Mouse (Mus musculus) MN1 (cell line): ENCODE results near the gene Cd80.
"Not testable (repeated sequence)": the region's sequence is repeated elsewhere in the genome, so short reads cannot be mapped to it uniquely, and the experiment has no call there.

Source experiments
- DNase-seq: peaks from one replicate; pipeline ENCODE4 v3.0.0-alpha.2; 2016; ENCODE audit warnings: low spot score

Gene Cd80

DNA sequence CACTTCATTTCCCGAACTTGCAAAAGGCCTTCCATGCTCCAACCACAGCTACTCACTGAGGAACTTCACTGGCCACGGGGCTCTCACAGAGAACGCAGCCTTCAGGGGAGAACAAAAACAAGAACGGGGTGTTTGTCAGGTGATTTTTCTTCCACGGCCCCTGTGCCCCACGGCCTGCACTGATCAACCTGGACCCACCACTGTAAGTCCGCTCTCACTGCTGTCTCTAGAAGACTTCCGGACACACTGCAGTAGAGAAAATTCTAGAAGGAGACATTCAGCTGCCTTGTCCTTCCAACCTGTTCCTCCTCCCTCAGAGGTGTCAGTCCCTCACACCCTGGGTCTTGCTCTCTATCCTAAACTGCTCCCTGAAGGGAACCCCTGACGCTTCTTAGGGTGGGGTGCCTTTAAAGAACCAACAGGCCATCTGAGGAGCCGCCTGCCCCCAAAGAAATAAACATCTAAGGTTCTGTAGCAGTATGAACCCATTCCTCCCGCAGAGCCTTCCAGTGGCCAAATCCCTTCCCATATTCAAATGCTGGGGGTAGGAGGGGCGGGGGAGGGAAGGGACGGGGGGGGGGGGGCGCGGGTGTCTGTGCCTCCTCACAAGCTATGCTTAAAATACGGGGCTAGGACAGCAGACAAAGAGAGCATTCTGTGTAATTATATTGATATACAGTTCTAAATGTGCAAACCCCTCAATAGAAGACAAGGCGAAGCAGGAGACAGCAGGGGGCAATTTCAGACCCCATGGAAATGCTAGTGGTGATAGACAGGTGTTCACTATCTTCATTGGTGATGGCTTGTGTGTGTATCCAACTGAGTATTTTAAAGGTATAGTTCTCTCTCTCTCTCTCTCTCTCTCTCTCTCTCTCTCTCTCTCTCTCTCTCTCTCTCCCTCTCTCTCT is at the start of gene Cd80:
Gene Cd80, plus strand, starts transcription at position 51 of the 908 bp plus-strand sequence.
- DNase-seq = no peak

DNA sequence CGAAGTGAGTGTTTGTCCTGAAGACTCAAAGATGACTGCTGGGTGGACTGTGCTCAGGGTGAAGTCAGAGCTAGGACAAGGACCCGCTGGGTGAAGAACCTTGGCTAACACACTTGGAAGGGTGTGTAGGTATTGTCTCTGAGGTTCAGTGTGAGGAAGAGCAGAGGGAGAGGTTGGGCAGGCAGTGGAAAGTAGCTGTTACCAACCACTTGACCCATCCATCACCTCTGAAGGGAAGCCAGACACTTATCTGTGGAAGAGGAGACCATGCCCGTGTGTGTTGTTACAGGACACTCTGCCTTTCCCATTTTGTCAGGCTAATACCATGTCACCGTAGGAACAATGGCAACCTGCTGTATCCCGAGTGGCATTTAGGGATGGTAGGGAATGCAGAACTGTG is 49.1 kb upstream of the Cd80 start:
- DNase-seq = no peak

DNA sequence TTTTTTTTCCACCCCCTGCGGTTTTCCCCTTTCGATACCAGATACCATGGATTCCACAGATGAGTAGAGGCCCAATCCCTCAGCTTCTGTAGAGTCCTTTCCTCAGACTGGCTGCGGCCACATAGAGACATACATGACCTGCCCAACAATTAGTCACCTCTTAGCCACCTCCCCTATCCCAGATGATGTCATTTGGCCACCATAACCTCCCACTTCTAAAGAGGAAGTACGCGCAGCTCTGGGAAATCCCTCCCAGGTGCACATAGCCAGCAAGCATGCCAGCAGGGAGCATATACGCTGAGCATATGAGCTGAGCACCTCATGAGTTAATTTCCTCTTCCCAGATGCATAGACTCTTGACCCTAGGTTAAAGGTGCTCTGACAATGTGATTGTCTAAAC is 48.7 kb upstream of the Cd80 start:
- DNase-seq = no peak

DNA sequence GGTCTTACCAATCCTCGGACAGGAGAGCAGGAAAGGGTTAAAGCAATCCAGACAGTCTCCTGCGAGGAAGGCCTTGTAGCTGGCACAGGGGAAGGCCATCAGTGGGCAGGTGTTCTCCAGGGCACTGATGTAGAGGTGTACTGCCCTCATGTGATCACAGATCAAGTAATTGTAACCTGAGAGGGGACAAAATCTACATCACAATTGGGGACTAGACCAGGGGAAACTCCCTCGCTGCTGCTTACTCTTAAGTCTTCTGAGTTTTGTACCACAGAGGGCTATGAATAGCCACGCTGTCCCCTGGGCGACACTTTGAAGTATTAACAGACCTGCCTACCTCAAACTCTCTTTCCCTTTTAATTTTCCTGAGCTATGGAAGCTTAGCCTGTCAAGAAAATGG is 47.8 kb upstream of the Cd80 start:
- no peak for DNase-seq

- no peak for DNase-seq
These were observed 46.9 kb upstream of the Cd80 start for GRCm38 (mm10) chr16:38408416-38408815.

DNA sequence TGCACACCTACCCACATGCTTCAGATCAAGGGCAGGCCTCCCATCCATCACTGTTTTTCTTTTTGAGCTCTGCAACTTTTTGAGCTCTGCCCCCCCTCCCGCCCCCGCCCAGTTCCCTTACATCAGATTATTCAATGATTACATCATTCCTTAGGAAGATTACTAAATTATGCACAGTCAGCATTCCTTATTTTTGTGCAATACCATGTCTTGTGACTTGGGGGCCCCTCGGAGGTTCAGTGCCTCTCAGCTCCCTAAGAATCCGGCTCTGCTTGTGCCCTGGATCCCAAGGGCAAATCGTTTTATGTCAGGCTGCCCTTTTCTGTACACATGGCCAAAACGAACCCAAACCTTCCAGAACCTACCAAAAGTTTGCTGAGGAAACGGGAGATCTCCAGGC is 40.4 kb upstream of the Cd80 start:
- no peak for DNase-seq

GRCm38 (mm10) chr16:38425374-38425773 is 30.0 kb upstream of the Cd80 start:
- no peak for DNase-seq

GRCm38 (mm10) chr16:38425799-38426198 is 29.6 kb upstream of the Cd80 start:
- no peak for DNase-seq

DNA sequence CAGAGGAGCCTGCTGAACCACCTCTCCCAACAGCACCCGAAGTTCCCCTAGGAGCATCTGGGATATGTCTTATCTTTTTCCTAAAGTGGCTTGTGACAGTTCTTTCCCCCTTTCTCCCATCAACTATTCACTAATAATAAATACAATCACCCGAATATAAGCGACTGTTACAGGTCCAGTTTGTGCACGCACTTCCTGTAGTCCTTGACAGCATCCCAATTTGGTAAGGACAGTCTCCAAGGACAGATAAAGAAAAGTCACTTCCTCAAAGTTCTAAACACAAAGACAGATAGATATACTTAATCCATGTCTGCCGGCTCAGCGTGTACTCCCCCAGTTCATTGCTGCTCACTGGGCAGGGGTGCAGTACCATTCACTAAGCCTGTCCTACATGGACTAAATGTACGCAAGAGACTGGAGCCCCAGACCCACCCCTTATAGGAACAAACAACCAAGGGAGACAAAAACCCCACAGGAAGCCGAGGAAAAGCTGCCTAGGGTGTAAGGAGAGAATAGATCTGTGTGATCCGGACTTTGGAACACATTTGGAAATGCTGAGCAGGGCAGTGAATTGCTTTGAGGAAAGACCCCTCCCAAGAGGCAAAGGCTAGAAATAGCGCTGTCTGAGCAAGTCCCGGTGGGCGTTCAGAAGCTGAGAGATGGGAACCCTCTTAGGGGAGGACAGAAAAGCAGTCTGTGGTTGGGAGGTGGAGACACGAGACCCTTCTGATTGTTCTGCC is 23.7 kb upstream of the Cd80 start:
- no peak for DNase-seq

DNA sequence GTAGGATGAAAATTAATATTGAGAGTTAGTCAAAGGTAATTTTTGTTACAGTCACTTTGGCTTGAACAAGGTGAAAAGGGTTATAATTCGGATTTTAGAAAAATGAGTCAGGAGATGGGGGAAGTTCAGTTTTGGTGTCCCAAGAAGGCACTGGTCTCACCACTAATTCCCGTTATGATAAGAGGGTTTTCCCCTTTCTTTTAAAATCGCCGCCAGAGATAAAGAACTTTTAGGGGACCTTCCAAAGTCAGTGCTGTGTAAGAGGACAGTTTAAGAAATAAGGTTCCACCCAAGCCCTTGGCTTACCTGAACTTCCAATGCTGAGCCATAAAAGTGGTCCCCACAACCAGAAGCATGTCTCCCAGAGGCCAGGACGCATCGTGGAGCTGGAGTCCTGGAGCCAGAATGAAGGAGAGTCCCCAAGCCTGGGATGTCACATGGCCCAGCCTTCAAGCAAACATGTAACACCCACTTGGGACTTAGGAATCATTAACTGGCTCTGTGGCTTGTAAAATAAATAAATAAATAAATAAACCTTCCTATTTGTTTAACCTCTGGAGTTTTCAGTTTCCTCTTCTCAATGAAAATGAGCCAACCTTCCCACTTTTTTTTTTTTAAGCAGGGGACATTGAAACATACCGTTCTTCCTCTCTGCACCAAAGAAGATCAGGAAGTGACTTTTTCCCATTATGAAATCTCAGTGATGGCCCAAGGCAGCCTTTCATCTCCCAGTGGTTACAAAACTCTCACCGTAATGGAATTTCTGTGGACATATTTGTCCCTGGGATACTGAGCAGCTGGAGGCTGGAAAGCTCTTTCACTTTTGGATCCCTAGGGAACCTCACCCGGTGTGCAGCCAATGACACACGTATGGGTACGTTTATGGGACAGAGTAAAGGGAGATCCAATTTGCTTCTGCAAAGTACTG is 22.6 kb upstream of the Cd80 start, which contains the start of gene Pla1a:
Gene Pla1a, minus strand, starts transcription at position 648 of the 928 bp plus-strand sequence.
- DNase-seq = no peak

- DNase-seq = no peak
These were observed 21.8 kb upstream of the Cd80 start for GRCm38 (mm10) chr16:38433514-38433913.

GRCm38 (mm10) chr16:38434295-38434795 is 21.0 kb upstream of the Cd80 start:
- DNase-seq = no peak

DNA sequence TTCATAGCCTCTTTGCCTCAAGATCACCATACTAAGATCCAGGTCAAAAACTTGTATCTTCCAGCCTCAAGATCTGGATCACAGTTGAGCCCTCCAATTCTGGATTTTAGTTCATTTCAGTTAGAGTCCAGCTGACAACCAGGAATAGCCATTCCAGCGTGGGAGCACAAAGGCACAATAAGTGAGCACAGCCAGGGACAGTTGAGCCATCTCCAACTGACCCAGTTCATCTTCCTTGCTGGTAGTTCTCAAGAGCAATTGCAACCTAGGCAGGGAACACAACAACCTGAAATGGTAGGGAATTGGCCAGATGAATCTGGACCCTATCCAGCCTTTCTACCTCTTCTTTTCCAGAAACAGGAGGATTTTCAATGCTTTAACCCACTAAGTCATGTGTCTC is 16.2 kb upstream of the Cd80 start:
- no peak for DNase-seq

GRCm38 (mm10) chr16:38440403-38440802 is 15.0 kb upstream of the Cd80 start:
- no peak for DNase-seq

- no peak for DNase-seq
These were observed 13.8 kb upstream of the Cd80 start for GRCm38 (mm10) chr16:38441611-38442010.

DNA sequence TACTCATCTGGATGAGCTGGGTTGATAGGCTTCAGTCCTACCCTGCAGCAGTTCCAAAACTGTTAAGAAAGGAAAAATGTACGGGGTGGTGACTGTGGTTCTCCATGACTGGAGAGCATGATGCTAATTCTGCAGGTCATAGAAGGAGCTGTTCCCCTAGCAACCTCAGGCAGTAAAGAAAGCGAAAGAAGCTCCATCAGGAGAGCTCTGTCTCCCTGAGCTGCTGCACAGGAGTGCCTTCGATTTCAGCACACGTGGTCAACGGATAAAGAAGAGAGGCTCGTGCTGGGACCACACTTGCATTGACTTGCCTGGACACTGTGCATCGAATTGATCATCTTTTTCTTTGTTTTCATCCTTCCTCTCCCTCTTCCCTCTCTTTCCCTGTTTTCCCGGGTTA is 13.1 kb upstream of the Cd80 start:
- no peak for DNase-seq

DNA sequence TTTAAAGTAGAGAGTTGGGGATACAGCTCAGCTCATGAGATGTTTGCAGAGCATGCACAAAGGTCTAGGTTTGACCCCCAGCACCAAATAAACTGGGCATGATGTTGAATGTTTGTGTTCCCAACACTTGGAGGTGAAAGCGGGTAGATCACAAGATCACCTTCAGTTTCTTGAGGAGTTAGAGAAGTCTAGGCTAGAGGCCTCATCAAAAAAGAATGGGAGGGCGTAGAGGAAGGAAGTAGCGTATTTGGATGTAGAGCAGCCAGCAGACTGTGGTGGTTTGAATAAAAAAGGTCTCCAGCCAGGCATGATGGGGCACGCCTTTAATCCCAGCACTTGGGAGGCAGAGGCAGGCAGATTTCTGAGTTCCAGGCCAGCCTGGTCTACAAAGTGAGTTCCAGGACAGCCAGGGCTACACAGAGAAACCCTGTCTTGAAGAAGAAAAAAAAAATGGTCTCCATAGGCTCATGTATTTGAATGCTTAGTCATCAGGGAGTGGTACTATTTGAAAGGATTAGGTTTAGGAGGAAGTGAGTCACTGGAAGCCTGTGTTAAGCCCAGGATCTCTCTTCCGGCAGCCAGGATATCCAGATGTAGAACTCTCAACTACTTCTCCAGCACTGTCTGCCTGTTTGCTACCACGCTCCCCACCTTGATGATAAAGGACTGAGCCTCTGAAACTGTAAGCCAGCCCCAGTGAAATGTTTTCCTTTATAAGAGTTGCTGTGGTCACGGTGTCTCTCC is 11.5 kb upstream of the Cd80 start:
- DNase-seq = no peak

DNA sequence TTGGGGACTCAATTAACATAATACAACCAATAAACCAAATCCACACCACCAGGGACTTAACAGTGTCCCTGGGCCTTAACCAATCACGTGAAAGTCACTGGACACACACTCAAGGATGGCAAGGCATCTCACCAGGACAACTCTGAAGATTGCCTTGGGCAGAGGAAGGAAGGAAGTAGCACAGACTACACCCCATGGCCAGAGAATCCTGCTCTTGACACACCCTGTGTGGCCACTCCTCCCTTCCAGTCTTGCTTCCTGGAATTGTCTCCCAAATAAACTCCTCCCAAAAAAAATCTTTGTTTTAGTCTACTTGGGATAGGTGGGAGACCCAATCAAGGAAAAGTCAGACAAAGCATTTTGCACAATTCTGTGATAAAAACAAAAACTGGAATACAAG is 10.3 kb upstream of the Cd80 start:
- DNase-seq = no peak

- no peak for DNase-seq
These were observed 9.8 kb upstream of the Cd80 start for GRCm38 (mm10) chr16:38445576-38445975.

- not testable (repeated sequence) for DNase-seq
These were observed 9.2 kb upstream of the Cd80 start for GRCm38 (mm10) chr16:38446141-38446540.

- no peak for DNase-seq
These were observed 8.0 kb upstream of the Cd80 start for GRCm38 (mm10) chr16:38447366-38447765.
